Mouse (Mus musculus): ENCODE data around the gene Wdr81. TPM values are rescaled to one million over a fixed set of nuclear protein-coding genes. Genes with fewer than 3 reads are reported as not detected.

Wdr81 gene
- total RNA-seq, 2 experiments from 2014 or later: 9.3 to 10.4 TPM

- DNase-seq (ENCODE audit: low spot score in 2 of 2): peak in 1 of 2 experiments; percentile 44
These were observed 51.0 kb downstream of the Wdr81 start for GRCm38 (mm10) chr11:75403301-75404052.

GRCm38 (mm10) chr11:75402271-75402690 lies 52.2 kb downstream of the Wdr81 start:
- DNase-seq (ENCODE audit: low spot score in 2 of 2): peak in 1 of 2 experiments; percentile 42

- DNase-seq (ENCODE audit: low spot score in 2 of 2): no peak
These were observed 54.4 kb downstream of the Wdr81 start for GRCm38 (mm10) chr11:75400099-75400498.

GRCm38 (mm10) chr11:75399411-75399841 lies 55.1 kb downstream of the Wdr81 start:
- DNase-seq (ENCODE audit: low spot score in 2 of 2): no peak

GRCm38 (mm10) chr11:75397452-75397851 lies 57.1 kb downstream of the Wdr81 start:
- DNase-seq (ENCODE audit: low spot score in 2 of 2): no peak

- no peak for DNase-seq (ENCODE audit: low spot score in 2 of 2)
These were observed 58.9 kb downstream of the Wdr81 start for GRCm38 (mm10) chr11:75395611-75396010.

Small RNA genes within 50 kb of the gene (microRNA-seq; reads per million reads assigned to microRNA genes)
- 13,062 reads per million, percentile 95 among the genes with 10 or more reads in this experiment for gene Mir22

Other genes with a start within 250 kb of the Wdr81 start
- 10 to 100 TPM; 65.9 to 66.9 TPM for gene Rpa1, start 106.4 kb downstream of the Wdr81 start, total RNA-seq (2021)
- 10 to 100 TPM in 1 of 2 experiments, 1 to 10 TPM in 1; 8.5 to 11.2 TPM for gene Smyd4, start 106.3 kb downstream of the Wdr81 start, total RNA-seq (2021)
- gene Serpinf1, start 32.0 kb downstream of the Wdr81 start, total RNA-seq (2021): 100 to 1,000 TPM; 130 to 141 TPM
- gene Serpinf2, start 15.1 kb downstream of the Wdr81 start, total RNA-seq (2021): 1 to 10 TPM in 1 of 2 experiments, under 1 TPM in 1; 0.32 to 2.7 TPM
- gene Tlcd2, start 7.0 kb upstream of the Wdr81 start, total RNA-seq (2021): 10 to 100 TPM in 1 of 2 experiments, 1 to 10 TPM in 1; 9.6 to 12.6 TPM
- gene Prpf8, start 32.1 kb upstream of the Wdr81 start, total RNA-seq (2021): 10 to 100 TPM; 97.2 TPM
- 10 to 100 TPM; 16.4 to 24.5 TPM for gene Rilp, start 55.4 kb upstream of the Wdr81 start, total RNA-seq (2021)
- gene Scarf1, start 58.8 kb upstream of the Wdr81 start, total RNA-seq (2021): 1 to 10 TPM; 7.5 to 9.0 TPM
- 10 to 100 TPM; 22.2 to 25.0 TPM for gene Slc43a2, start 77.0 kb upstream of the Wdr81 start, total RNA-seq (2021)
- gene Pitpna, start 133.4 kb upstream of the Wdr81 start, total RNA-seq (2021): 100 to 1,000 TPM; 106 to 117 TPM
- 10 to 100 TPM; 26.7 to 28.4 TPM for gene Inpp5k, start 176.3 kb upstream of the Wdr81 start, total RNA-seq (2021)
- 10 to 100 TPM; 87.9 to 88.1 TPM for gene Myo1c, start 195.8 kb upstream of the Wdr81 start, total RNA-seq (2021)
- 10 to 100 TPM; 67.5 to 76.6 TPM for gene Crk, start 224.5 kb upstream of the Wdr81 start, total RNA-seq (2021)